15 mouse cellular contexts compared by ENCODE assay signal in genomic region chr13:109359994-109360393, GRCm38 (mm10).
"Had no signal": no experiment of that assay in that cellular context is flagged by ENCODE, and none has a peak within 500 bp of the region (broad histone marks: within the 10 kb centered on the region; RNA-seq: fewer than 3 reads in every experiment).

No protein-coding gene starts in this region.

- ATAC-seq: midbrain, embryonic 13.5 days; midbrain, embryonic 16.5 days had no signal

- DNase-seq: kidney, postnatal 10 days; kidney, postnatal 36 days; layer of hippocampus, postnatal 36 days; liver, embryonic 13.5 days; lung, adult 2 months; lung, postnatal 14 days; lung, postnatal 4 days; retina, postnatal 1 day; right cerebral cortex, postnatal 25 days; spleen, adult 18-20 months; thymus, adult 2 months; thymus, postnatal 14 days; thymus, postnatal 4 days had no signal
